Mouse (Mus musculus) liver, embryonic 13.5 days (tissue): Measurements from ENCODE around the gene Srgap2. TPM values are rescaled to one million over a fixed set of nuclear protein-coding genes. Genes with fewer than 3 reads are reported as not detected.
A peak's percentile ranks its signal among the peaks of the same experiment; 100 is the strongest.
"Not testable (repeated sequence)": the region's sequence is repeated elsewhere in the genome, so short reads cannot be mapped to it uniquely, and the experiment has no call there.

Experiments used
- ATAC-seq: fragments of 200-750 bp; cut with Nextera tagmentation; 2 replicates; pipeline ENCODE4 v1.8.0; 2017; ENCODE audit warnings: low read depth, mild to moderate bottlenecking, moderate number of reproducible peaks, moderate library complexity
- DNase-seq: peaks from one replicate; pipeline ENCODE4 v3.0.0; 2022
- H3K27ac ChIP-seq: fragments of 300-500 bp; sonication (generic); 2 replicates; pipeline ENCODE4 v1.5.1; 2015; ENCODE audit warnings: moderate library complexity, mild to moderate bottlenecking, inconsistent platforms
- H3K27me3 ChIP-seq: fragments of 300-500 bp; sonication (generic); 2 replicates; pipeline ENCODE4 v1.6.1; 2015; ENCODE audit warnings: mild to moderate bottlenecking, inconsistent platforms
- H3K36me3 ChIP-seq: fragments of 300-500 bp; sonication (generic); 2 replicates; pipeline ENCODE4 v1.6.1; 2015; ENCODE audit warnings: mild to moderate bottlenecking, inconsistent platforms
- H3K4me1 ChIP-seq: fragments of 300-500 bp; sonication (generic); replicated peaks from 2 replicates; pipeline ENCODE4 v1.6.1; 2015; ENCODE audit warnings: inconsistent platforms
- H3K4me2 ChIP-seq: fragments of 300-500 bp; sonication (generic); 2 replicates; pipeline ENCODE4 v1.6.1; 2015; ENCODE audit warnings: inconsistent platforms, mild to moderate bottlenecking, moderate library complexity
- H3K4me3 ChIP-seq: fragments of 300-500 bp; sonication (generic); replicated peaks from 2 replicates; pipeline ENCODE4 v1.5.1; 2015; ENCODE audit warnings: mild to moderate bottlenecking, inconsistent platforms
- H3K9ac ChIP-seq: fragments of 300-500 bp; sonication (generic); 2 replicates; pipeline ENCODE4 v1.6.1; 2015; ENCODE audit warnings: mild to moderate bottlenecking, inconsistent platforms
- H3K9me3 ChIP-seq: fragments of 300-500 bp; sonication (generic); replicated peaks from 2 replicates; pipeline ENCODE4 v1.6.1; 2016; ENCODE audit warnings: inconsistent platforms
- WGBS: fragments of 180-500 bp; shearing (Covaris S2); methylation state at CpG from one replicate; pipeline ENCODE4 v1.1.7; 2015; ENCODE audit not compliant: insufficient replicate concordance; 5-methylcytosine and 5-hydroxymethylcytosine counted together
- polyA plus RNA-seq: library from polyadenylated mRNA; unstranded; fragments of >200 nt; fragmentation: Nextera tagmentation; extraction: Ambion mirVana; gene quantifications from 2 replicates; pipeline ENCODE4 v1.2.1, GENCODE M21; 2015

Srgap2 gene
- polyA plus RNA-seq, 1 experiment from 2014 or later, result 3.7 TPM

DNA sequence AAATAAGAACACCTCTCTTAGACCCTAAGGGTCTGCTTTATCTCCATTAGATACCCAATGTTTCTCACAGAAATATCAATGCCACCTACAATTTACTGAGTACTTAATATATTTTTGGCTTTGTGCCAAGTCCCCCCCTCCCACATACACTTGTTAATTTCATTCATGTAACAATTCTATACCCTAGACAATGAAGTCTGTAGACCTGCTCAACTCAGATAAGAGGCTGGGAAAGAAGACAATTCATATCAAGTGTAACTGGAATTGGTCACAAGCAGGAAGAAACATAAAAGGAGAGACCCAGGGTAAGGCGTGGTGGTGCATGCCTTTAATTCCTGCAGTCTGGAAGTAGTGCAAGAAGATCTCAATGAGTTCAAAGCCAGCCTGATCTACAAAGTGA, 169.9 kb downstream of the Srgap2 start:
- Histone ChIP-seq H3K36me3 (peaks cover 19% of the 10 kb centered on the region), H3K4me1 (peaks cover 21% of the 10 kb centered on the region), H3K27me3 (no peaks in the 10 kb centered on the region), H3K4me3 (no peak overlapping the region), H3K9me3 (no peaks in the 10 kb centered on the region), H3K27ac (no peak overlapping the region), H3K4me2 (no peak overlapping the region), H3K9ac (no peak overlapping the region)
- WGBS, result 42% methylated on average over 1 of the region's 1 CpGs
- DNase-seq (no peak), ATAC-seq (no peak)

DNA sequence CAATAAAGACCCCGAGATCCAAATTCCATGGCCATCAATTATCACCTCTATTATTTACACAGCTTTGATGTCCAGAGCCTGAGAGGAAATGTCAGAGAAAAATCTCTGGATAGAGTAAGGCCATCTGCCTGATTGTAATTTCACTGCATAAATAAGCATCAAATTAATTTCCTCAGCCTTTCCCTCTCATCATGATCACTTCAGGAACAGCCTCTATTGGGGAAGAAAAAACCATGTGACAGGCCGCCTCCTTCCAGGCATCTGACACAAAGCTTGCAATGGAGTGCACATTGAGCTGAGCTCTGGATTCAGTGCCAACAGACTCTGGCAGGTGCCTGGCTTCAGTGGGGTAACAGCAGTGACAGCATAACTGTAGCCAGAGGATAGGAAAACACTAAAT, 175.7 kb downstream of the Srgap2 start:
- Histone ChIP-seq H3K27ac (no peak overlapping the region), H3K4me1 (no peaks in the 10 kb centered on the region), H3K36me3 (peaks cover 24% of the 10 kb centered on the region), H3K4me2 (no peak overlapping the region), H3K27me3 (no peaks in the 10 kb centered on the region), H3K9me3 (no peaks in the 10 kb centered on the region), H3K4me3 (no peak overlapping the region), H3K9ac (no peak overlapping the region)
- WGBS, result 75% methylated on average over 2 of the region's 2 CpGs
- ATAC-seq (no peak), DNase-seq (no peak)

DNA sequence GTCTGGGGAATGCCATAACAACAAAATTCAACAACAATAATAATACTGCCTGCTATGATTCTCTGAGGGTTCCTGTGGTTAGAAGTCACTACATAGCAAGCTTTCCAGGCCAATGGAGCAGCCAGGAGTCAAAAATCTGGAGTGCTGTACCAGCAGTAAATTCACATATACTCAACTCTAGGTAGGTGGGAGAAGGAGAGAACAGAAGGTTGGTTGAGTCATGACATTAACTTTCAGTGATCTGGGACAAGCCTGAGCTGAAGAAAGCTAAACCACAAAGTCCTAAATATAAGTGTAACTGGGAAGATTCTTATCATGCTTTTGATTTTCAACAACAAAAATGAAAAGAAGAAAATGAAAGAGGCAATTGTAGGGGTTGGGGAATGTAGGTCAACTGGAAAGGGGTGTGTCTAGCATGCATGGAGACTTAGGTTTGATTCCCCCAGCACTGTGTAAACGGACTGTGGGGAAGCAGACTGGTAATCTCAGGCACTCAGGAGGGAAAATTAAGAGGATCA, 177.1 kb downstream of the Srgap2 start:
- WGBS, result 67% methylated on average over 1 of the region's 1 CpGs
- no peaks in the 10 kb centered on the region for H3K27me3 ChIP-seq
- no peaks in the 10 kb centered on the region for H3K9me3 ChIP-seq
- ATAC-seq (no peak), DNase-seq (no peak)
- no peak overlapping the region for H3K4me3 ChIP-seq
- no peak overlapping the region for H3K4me2 ChIP-seq
- H3K9ac ChIP-seq, result no peak overlapping the region
- peaks cover 25% of the 10 kb centered on the region for H3K36me3 ChIP-seq
- H3K27ac ChIP-seq, result no peak overlapping the region
- no peaks in the 10 kb centered on the region for H3K4me1 ChIP-seq

DNA sequence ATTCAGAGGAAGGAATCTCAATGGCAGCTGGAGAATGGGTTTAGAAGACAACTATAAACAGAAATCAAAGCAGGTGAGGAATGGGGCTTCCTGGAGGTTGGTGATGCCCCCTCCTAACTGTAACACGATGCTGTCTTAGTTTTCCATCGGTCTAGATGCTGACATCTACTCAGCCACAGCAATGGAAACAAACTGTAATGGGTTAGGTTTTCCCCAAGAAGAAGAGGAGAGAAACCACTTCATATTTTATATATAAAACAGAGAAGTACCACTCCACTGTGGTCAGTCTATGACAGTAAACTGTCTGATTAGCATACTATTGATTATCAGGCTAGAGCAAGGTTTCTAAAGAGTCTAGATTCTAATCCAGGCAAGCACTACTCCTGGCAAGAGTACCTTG, 179.4 kb downstream of the Srgap2 start:
- Histone ChIP-seq H3K9ac (no peak overlapping the region), H3K27me3 (no peaks in the 10 kb centered on the region), H3K4me3 (no peak overlapping the region), H3K4me2 (no peak overlapping the region), H3K4me1 (no peaks in the 10 kb centered on the region), H3K9me3 (no peaks in the 10 kb centered on the region), H3K27ac (no peak overlapping the region), H3K36me3 (peaks cover 30% of the 10 kb centered on the region)
- WGBS, result 69% methylated on average over 2 of the region's 2 CpGs
- ATAC-seq (no peak), DNase-seq (no peak)

DNA sequence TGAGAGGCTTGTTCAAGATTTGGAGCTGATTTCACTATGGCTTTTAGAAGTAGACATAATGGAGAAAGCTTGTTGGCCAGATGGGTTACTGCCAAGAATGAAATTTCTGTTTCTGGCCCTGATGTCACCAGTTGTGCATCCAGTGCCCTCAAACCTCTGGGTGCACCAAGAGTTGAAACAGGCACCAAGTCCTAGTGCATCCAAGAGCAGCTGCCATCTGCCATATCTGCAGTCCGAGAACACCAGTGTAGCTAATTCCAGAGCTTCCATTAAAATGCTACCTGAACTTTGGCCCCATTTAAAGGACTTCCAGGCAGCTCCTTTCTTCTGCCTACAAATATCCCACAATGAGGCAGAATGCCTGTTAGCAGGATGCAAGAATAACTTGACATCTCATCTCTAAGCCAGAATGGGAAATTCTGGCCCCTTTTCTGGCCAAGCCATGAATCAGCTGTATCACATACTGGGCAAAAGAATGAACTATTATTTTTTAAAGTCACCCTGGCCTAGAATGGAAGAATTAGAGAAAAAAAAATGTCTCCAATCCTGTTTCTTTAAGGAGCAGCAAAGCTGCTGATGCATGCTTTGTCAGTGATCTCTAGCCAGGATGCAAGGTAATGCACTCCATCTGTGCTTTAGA, 180.1 kb downstream of the Srgap2 start:
- ATAC-seq (no peak), DNase-seq (no peak)
- Histone ChIP-seq H3K4me3 (no peak overlapping the region), H3K27me3 (no peaks in the 10 kb centered on the region), H3K9me3 (no peaks in the 10 kb centered on the region), H3K9ac (no peak overlapping the region), H3K27ac (no peak overlapping the region), H3K36me3 (peaks cover 30% of the 10 kb centered on the region), H3K4me2 (no peak overlapping the region), H3K4me1 (no peaks in the 10 kb centered on the region)
- 68% methylated on average over 1 of the region's 1 CpGs for WGBS

DNA sequence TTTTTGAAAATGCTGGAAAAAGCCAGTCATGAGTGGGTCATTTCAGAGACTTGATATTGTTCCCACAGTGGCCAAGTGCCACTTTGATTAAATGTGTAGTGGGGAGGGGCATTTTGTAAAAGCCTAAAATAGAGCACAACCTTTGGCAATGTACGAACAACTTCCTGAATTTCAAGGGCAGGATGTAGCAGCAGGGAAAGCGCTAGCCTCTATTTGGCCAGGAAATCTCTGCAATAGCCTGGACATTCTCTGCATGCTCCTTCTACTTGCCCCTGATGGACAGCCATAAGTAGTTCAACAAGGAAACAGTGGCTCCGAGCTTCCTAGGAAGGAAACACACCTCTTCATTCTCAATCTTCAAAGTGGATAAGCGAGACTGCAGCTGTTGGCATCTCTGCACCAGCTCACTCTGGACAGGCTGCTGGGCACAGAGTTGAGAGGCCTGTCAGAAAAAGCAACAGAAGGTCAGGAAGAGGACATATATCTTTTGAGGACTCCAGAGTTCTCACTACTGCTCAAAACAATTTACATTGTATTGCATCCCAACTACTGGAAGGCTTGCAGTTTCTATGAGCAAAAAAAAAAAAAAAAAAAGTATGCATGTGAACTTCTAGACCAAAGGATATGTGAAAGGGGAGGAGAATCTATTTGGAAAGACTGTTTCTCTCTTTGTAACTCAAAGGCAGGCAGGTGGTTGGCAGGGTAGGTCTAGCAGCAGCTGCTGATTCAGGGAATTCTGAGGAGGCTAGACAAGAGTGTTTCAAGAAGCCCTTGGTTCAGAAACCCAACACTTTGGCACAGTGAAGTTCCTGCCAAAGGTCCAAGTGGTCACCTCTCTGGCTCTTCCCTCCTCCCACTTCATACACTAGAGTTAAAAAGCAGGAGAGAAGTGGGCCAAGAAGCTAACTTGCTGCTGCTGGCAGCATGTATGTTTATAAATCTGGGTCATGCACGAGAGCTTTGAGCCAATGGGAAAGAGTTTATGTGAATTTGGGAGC, 181.4 kb downstream of the Srgap2 start:
- H3K9me3 ChIP-seq, result no peaks in the 10 kb centered on the region
- WGBS, result 66% methylated on average over 5 of the region's 5 CpGs
- H3K27ac ChIP-seq, result no peak overlapping the region
- H3K4me1 ChIP-seq, result no peaks in the 10 kb centered on the region
- H3K4me2 ChIP-seq, result no peak overlapping the region
- DNase-seq (no peak), ATAC-seq (no peak)
- no peaks in the 10 kb centered on the region for H3K27me3 ChIP-seq
- no peak overlapping the region for H3K9ac ChIP-seq
- H3K4me3 ChIP-seq, result no peak overlapping the region
- peaks cover 30% of the 10 kb centered on the region for H3K36me3 ChIP-seq

DNA sequence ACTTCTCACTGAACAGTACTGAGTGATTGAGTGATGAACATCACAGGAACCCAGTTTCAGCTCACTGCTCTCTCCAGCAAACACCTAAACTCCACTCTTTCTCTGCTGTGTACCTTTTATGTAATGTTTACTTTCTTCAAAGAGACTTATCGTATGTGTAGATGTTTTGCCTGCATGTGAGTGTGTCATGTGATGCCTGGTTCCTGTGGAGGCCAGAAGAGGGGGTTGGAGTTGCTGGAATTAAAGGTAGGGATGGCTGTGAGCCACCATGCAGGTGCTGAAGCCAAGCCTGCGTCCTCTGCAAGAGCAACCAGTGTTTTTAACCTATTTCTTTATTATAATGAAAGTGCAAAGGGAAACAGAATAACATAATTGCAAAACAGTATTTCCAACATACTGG, 182.5 kb downstream of the Srgap2 start:
- WGBS, result 63% methylated on average over 2 of the region's 2 CpGs
- no peak for ATAC-seq

DNA sequence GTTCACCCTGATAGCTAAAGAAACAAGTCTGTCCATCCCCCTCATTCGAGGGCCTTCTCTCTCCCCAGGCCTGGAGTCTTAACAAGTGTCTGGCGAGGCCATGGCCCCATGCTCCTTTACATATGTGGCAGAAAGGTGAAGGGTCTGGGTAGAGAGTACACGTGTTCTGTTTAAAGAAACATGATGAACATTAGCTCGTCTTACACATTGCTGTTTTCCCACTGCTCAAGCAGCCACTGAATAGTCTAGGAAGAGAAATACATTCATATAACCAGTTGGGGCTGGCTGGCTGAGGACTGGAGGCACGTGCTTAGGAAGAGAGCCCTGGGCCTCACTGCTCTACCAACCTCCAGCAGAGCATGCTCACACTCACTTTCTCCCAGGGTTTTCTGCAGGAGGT, 191.1 kb downstream of the Srgap2 start:
- Histone ChIP-seq H3K36me3 (peaks cover 29% of the 10 kb centered on the region), H3K4me3 (no peak overlapping the region), H3K9me3 (no peaks in the 10 kb centered on the region), H3K4me2 (no peak overlapping the region), H3K27me3 (no peaks in the 10 kb centered on the region), H3K27ac (no peak overlapping the region), H3K9ac (no peak overlapping the region), H3K4me1 (no peaks in the 10 kb centered on the region)
- 70% methylated on average over 5 of the region's 5 CpGs for WGBS
- ATAC-seq, result no peak
- no peak for DNase-seq

More for the DNA sequence above, 182.5 kb downstream of the Srgap2 start:
- Histone ChIP-seq H3K4me1 (no peaks in the 10 kb centered on the region), H3K27me3 (no peaks in the 10 kb centered on the region), H3K36me3 (peaks cover 30% of the 10 kb centered on the region), H3K4me3 (no peak overlapping the region), H3K9me3 (no peaks in the 10 kb centered on the region), H3K27ac (no peak overlapping the region), H3K9ac (no peak overlapping the region), H3K4me2 (no peak overlapping the region)
- no peak for DNase-seq

DNA sequence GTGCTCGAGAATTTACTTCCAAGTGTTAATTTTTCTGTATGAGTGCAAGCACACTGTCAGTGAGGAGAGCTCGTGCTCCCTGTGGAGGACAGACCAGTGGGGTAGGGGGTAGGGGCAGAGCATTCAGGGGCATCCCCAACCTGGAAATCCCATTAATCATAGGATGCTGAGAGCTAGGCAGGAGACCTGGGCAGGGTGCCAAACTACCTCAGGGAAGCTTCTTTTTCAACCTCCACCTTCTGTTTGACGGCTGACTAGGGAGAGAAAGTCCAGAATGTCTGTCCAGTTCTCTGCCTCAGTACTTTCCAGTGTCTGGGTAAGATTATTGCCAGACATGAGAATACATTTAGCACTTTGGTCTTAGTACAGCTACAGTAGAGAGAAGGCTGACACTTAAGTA, 191.5 kb downstream of the Srgap2 start:
- no peak for ATAC-seq
- no peaks in the 10 kb centered on the region for H3K9me3 ChIP-seq
- H3K27me3 ChIP-seq, result no peaks in the 10 kb centered on the region
- DNase-seq, result no peak
- no peak overlapping the region for H3K27ac ChIP-seq
- H3K36me3 ChIP-seq, result peaks cover 29% of the 10 kb centered on the region
- H3K4me1 ChIP-seq, result no peaks in the 10 kb centered on the region
- no peak overlapping the region for H3K4me3 ChIP-seq
- 64% methylated on average over 3 of the region's 3 CpGs for WGBS
- H3K4me2 ChIP-seq, result no peak overlapping the region
- H3K9ac ChIP-seq, result no peak overlapping the region

DNA sequence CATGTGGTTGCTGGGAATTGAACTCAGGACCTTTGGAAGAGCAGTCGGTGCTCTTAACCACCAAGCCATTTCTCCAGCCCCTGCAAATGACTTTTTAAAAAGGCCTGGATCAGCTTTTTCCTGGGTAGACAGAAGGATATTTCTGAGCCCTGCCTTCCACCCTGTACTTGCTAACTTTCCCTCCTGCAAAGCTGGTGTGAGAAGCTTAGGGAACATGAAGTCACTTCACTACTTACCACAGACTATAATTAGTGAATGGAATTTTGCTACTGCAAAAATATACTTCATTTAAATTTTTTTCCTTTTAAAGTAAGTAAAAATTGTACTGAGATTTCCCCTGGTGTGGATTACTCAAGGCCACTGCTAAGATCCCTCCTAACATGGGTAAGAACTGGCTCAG, 196.0 kb downstream of the Srgap2 start:
- Histone ChIP-seq H3K27me3 (no peaks in the 10 kb centered on the region), H3K4me1 (no peaks in the 10 kb centered on the region), H3K4me2 (no peak overlapping the region), H3K9me3 (no peaks in the 10 kb centered on the region), H3K4me3 (no peak overlapping the region), H3K9ac (no peak overlapping the region), H3K36me3 (peaks cover 30% of the 10 kb centered on the region), H3K27ac (no peak overlapping the region)
- DNase-seq (no peak), ATAC-seq (no peak)
- 65% methylated on average over 1 of the region's 1 CpGs for WGBS

DNA sequence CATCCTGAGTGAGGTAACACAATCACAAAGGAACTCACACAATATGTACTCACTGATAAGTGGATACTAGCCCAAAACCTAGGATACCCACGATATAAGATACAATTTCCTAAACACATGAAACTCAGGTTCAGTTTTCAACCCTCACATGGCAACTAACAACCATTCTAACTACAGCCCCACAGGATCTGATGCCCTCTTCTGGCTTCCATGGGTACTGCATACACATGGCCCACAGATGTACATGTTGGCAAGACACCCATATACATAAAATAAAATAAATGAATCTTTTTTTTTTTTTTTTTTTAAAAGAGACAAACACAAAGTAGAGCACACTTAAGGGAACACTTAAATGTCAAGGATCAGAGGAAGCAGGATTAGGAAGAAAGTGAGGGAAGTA, 198.1 kb downstream of the Srgap2 start:
- peaks cover 20% of the 10 kb centered on the region; the same call in 1 of the 2 replicates for H3K36me3 ChIP-seq

More for the DNA sequence above, 198.1 kb downstream of the Srgap2 start:
- 72% methylated on average over 1 of the region's 1 CpGs for WGBS
- not testable (repeated sequence) for H3K27ac ChIP-seq, H3K4me1 ChIP-seq, H3K9me3 ChIP-seq, H3K27me3 ChIP-seq, H3K9ac ChIP-seq, ATAC-seq, H3K4me3 ChIP-seq, H3K4me2 ChIP-seq
- DNase-seq, result peak; percentile 12
